Mouse (Mus musculus) frontal cortex, postnatal 36 days (tissue): ENCODE measurements around the gene BC003965.
"Not testable (repeated sequence)": the region's sequence is repeated elsewhere in the genome, so short reads cannot be mapped to it uniquely, and the experiment has no call there.

Source experiments
- DNase-seq, 2 experiments: peaks; one replicate each; pipeline ENCODE4 v3.0.0; 2022; ENCODE audit warnings: low spot score in 2 of 2

Gene BC003965

DNA sequence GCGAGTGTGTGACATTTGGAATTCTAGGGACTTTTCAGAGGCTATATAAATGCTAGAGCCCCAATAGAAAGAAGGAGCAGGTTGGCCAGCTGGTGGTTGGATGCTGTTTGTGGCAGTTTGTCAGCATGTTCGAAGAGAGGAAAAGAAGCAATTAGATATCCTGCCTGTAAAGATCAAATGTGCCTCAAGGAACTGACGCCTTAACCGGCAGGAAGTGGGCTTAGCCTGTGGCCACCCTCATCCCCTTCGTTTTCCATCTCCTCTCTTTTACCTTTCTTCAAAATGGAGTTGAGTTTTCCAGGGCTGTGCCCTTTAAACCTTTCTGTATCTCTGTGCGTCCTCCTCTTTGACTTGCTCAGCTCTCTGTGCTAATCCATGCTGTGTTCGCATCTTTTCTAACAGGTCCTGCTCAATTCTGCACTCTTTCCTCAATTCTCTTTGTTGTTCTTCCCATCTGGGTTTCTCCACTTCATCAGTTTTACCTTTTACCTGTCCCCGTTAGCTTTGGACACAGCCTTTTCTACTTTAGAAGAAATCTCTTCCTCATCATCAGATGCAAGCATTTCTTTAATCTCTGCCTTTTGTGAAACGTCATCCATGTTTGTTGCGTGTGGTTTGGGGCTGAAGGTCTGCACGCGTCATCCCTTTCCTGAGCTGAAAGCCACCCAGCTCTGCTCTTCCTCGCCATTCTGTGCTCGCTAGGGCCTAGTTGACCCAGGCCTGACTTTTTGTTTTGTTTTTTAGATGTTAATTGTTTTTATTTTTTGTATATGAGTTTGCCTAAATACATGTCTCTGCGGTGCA is 35.3 kb downstream of the BC003965 start:
- no peak for DNase-seq

DNA sequence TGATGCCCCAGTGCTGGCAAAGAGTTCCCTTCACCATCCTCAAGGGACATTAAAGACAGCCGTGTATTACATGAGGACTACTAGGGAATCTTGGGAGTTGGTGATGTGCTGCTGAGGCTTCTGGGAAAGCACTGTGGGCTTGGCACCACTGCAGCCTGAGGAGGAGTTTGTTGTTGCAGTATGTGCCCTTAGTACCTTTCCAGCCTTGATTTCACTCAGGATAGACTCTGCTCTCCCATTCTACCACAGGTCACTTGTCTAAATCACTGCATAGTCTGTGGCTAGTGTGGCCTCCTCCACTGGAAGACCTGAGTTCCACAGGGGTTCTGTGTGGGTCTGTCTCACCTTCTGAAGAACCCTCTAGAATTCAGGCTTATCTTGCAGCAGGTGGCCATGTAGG is 36.4 kb downstream of the BC003965 start:
- no peak for DNase-seq

DNA sequence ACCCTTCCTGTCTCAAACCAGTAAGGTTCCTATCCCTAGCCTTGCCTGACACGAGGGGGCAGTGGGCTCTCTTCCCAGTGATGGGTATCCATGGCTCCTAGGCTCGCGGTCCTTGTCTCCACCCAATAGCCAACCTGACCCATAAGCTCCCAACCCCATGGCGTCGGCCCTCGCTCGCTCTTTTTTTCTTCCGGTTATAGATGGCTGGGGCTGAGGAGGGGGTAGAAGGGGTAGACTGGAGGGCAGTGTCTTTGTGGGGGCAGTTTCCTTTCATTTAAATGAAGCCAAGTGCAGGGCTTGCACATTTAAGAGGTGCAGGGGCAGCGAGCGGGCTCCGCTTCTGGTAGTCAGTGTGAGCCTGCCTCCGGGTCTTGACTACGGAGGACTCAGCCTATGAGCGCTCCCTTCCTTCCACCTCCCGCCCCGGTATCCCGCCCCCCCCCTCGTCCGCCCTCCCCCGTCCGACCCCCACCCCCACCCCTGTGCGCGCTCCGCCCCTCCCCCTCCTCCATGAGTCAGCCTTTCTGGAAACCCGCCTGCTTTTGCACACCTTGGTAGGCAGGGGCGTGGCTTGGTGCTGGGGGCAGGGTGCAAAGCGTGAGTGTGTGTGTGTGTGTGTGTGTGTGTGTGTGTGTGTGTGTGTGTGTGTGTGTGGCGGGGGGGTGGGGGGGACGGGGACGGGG is 37.6 kb downstream of the BC003965 start:
- peak; percentile 44 to 54 for DNase-seq

DNA sequence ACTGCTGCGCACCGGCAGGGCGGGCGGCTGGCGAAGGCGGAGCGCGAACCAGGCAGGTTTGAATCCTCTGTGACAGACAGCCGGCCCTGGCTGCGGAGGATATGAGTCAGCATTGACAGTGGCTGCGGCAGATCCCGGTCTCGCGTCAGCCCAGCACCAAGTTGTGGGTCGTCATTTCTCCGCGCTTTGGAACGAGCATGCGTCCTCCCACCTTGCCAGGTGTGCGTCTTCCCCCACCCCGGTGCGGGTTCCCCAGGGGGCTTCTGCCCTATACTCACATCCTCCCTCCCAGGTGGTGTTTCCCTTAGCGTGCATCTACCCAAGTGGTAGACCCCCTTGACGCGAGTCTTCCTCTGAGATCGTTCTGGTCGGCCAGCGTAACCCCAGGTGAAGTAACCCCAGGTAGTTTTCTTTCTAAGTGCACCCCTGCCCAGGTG is 38.2 kb downstream of the BC003965 start:
- DNase-seq, result peak; percentile 42 to 44

DNA sequence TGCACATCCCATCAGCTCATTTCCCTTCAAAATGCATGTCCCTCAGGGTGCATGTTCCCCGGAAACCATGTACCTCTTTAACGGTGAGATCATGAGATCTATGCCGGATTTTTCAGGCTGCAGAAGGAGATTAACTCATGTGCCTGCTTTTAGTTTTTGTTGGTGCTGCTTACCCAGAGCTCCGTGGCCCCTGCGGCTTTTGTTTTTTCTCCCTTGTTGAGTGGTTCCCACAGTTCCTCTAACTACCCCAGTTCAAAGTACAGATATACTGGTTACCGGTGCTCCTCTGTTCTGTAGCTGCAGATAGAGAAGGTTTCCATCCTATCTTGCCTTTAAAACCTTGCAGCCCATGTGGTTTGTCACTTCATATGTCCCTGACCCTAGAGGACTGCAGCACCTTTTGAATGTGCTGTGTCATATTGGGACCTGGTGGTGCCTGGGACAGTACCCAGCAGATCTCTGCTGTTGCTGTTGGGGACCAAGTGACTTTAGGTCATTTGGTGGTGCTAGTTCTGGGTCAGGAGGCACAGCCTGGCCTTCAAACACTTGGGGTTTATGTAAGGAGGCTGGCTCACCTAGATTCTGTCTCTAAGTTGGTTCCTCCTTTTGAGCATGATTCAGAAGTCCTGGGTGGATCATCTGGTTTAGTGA is 38.7 kb downstream of the BC003965 start:
- DNase-seq, result no peak

DNA sequence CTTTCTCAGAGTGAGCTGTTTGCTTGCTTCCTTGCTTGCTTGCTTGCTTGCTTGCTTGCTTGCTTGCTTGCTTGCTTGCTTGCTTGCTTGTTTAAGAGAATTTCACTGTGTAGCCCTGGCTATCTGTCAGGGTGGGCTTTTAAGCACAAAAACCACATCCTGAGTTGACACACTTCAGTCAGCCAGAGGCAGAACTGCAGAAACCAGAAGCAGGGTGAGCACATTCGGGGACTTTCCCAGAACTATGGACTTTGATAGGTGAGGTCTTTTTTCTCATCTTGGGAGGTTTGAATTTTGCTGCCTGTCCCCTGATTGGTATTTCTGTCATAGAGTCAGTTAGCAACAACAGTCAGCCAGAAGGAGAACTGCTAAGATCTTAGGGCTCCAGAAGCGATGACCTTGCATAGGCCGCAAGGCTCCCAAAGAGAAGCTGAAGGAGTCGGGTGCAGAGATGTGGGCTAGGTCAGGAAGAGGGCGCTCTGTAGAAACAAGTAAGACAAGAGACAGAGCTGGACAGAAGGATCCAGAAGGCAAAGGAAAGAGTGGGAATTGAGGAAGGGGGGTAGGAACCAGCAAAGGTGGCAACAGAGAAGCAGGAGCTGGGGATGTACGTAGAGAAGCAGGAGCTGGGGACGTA is 40.4 kb downstream of the BC003965 start:
- DNase-seq, result no peak

DNA sequence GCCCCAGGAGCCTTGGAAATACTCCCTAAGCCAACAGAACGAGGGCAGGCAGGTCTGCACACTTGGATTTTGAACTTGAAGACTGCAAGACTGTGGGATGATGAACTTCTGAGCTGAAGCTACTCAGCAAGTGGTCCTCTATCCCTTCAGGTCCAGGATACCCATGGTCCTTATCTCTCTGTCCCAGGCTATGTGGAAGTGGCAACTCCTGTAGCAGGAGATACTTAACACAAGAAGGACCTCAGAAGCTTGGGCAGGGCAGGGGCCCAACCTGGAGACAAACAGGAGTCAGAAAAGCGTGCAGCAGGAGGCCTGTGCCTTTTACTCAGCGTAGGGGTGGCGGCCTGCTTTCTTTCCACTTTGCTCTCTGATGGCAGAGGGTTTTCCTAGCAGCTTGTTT is 41.3 kb downstream of the BC003965 start:
- no peak for DNase-seq

DNA sequence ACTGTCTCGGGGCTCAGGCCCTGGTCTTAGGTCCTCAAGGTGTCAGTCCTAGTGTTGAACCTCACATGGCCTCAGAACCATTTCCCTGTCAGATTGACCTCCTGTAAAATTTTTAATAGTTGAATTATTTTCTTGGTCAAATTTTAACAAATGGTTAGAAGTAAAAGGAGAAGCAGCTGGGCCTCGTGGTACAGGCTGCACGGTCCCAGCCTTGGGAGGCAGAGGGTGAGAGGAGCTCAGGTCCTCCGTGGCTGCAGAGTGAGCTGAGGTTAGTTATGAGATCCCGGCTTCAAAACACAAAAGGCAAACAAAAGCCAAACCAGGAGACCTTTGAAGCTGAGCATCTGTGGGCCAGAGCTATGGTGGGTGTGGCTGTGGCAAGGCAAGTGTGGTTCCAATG is 43.6 kb downstream of the BC003965 start:
- DNase-seq, result no peak

DNA sequence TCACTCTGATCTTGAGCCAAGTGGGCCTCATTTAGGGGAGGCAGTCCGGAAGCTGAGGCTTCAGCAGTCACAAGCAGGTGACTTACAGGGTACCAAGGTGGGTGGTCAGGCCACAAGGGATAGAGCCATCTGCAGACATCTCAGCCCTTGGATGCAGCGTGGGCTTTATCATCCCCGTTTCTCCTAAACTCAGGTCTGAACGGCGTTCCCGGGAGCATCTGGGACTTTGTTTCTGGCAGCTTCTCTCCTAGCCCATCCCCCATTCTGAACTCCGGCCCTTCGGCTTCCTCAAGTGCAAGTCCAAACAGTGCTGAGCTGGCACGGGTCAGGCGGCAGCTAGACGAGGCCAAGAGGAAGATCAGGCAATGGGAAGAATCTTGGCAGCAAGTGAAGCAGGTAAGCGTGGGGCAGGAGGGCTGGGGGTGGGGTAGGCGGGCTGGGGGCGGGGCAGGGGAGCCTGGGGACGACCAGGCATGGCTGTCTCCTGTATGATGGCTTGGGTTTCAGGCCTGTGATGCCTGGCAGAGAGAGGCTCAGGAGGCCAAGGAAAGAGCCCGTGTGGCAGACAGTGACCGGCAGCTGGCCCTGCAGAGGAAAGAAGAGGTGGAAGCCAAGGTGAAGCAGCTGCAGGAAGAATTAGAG is 45.8 kb downstream of the BC003965 start:
- DNase-seq, result not testable (repeated sequence)

DNA sequence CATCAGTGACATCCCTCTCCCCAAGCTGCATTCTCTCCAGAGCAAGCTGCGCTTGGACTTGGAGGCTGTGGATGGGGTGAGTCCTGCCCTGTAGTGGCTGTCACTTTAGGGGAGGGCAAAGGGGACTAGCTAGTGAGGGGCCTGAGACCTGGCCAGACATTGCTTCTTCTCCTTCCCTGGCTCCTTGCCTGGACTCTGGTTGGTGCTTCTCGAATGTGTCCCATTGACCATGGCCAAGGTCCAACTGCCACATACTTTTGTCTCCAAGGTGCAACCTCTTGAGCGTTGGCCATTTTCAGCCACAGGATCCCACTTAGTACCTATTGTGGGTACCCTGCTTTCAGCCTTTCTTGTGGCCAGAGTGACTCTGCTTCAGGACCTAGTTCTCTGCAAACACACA is 46.3 kb downstream of the BC003965 start:
- no peak for DNase-seq

DNA sequence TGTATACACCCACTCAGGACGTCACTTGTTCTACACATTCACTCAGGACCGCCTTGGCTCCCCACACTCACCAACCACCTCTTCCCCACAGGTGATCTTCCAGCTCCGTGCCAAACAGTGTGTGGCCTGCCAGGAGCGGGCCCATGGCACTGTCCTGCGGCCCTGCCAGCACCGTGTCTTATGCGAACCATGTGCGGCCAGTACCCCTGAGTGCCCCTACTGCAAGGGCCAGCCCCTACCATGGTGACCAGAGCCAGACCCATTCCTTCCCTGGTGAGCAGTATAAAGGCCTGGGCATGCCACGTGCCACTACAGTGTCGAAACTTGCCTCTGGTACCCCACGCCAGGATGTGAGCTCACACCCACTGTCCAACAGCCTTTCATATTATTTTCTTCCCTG is 47.3 kb downstream of the BC003965 start:
- DNase-seq, result not testable (repeated sequence)

DNA sequence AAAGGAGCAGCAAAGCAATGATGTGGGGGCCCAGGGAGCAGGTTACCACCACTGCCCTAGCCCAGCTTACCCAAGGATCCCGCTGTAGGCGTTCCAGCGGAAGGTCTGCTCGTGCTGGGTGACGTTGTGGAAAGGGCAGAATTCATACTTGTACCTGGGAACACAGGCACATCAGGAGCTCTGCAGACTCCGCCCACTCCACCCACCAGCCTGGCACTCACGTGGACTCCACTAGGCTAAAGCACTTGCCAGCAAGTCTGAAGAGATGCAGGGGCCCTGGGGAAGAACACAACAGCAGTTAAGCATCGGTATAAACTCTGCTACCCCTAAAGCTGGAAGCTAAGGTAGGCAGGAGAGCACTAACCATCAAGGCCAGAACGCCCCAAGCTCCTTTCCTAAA is 51.3 kb downstream of the BC003965 start:
- DNase-seq, result no peak
